Mouse (Mus musculus): Measurements from ENCODE around the gene Mettl7b. TPM values are rescaled to one million over a fixed set of nuclear protein-coding genes. Genes with fewer than 3 reads are reported as not detected.

The Mettl7b gene
- total RNA-seq (2014; rRNA removed; ENCODE audit: low replicate concordance), result not detected in 2 replicates
- not detected in 2 replicates for polyA plus RNA-seq (2015; fragmentation: Nextera tagmentation; extraction: Ambion mirVana)

- no peak within 1 kb of the TSS for H3K9ac ChIP-seq (replicated peaks; ENCODE audit: low read depth, low read length)
- TF ChIP-seq CTCF (IDR thresholded peaks at IDR 0.05; ENCODE audit: low read depth), result no peak
- no peak for TF ChIP-seq EP300 (IDR thresholded peaks at IDR 0.05; ENCODE audit: low read depth)
- DNase-seq (ENCODE audit: low spot score) (no peak), ATAC-seq (ENCODE audit: insufficient read depth, low read depth) (no peak)
- H3K27ac ChIP-seq (ENCODE audit: low read depth), result peak within 1 kb of the TSS; percentile 44; the same call in 1 of the 2 replicates
- H3K4me1 ChIP-seq (ENCODE audit: control insufficient read depth, insufficient read depth), result no peaks in the 10 kb centered on the region
- H3K4me2 ChIP-seq (ENCODE audit: low read depth, low read length), result no peak within 1 kb of the TSS
- no peaks in the 10 kb centered on the region for H3K27me3 ChIP-seq (ENCODE audit: control insufficient read depth, insufficient read depth, low read length)
- 64% methylated on average over 12 of the region's 12 CpGs for WGBS
- no peaks in the 10 kb centered on the region for H3K9me3 ChIP-seq (replicated peaks; ENCODE audit: control insufficient read depth, low read length)
- H3K36me3 ChIP-seq (replicated peaks; ENCODE audit: control insufficient read depth, insufficient read depth, low read length), result no peaks in the 10 kb centered on the region
- H3K4me3 ChIP-seq (ENCODE audit: low read depth, low read length), result no peak within 1 kb of the TSS
Observed at GRCm38 (mm10) chr10:128960590-128961584, at the start of gene Mettl7b. Gene Mettl7b, minus strand, starts transcription at chr10:128960988.

DNA sequence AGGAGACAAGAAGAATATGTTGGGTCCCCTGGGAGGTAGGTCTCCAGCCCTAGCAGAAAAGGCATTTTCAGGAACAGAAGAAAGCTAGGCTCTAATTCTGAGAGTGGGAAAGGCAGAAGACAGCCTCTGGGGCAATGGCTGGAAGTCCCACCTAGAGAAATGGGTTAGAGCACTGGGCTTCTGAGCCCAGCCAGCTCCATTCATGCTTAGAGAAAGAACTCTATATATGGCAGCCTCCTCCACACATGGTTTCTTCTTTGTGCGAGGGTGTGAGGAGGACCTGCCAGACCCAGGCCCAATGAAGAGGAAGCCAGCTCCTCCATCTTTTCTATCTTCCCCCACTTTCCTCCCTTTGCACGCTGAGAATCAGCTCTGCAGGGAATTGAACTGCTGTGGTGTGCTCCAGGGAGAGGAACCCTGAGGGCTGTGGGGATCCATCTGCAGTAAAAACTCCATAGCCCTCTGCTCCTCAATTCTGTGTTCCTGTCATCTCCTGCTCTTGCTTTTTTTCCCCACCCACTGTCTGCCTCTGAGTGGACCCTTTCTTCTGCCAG is 49.6 kb upstream of the Mettl7b start, which contains the start of gene Olfr763:
Gene Olfr763, plus strand, starts transcription at position 504 of the 554 bp plus-strand sequence.
- WGBS, result 78% methylated on average over 2 of the region's 2 CpGs
- ATAC-seq (ENCODE audit: insufficient read depth, low read depth) (no peak), DNase-seq (ENCODE audit: low spot score) (no peak)
- H3K4me1 ChIP-seq (ENCODE audit: control insufficient read depth, insufficient read depth), result no peaks in the 10 kb centered on the region
- H3K4me2 ChIP-seq (ENCODE audit: low read depth, low read length), result no peak within 1 kb of the TSS
- no peaks in the 10 kb centered on the region for H3K9me3 ChIP-seq (replicated peaks; ENCODE audit: control insufficient read depth, low read length)
- H3K4me3 ChIP-seq (ENCODE audit: low read depth, low read length), result no peak within 1 kb of the TSS
- no peaks in the 10 kb centered on the region for H3K36me3 ChIP-seq (replicated peaks; ENCODE audit: control insufficient read depth, insufficient read depth, low read length)
- TF ChIP-seq EP300 (IDR thresholded peaks at IDR 0.05; ENCODE audit: low read depth) (no peak), CTCF (IDR thresholded peaks at IDR 0.05; ENCODE audit: low read depth) (no peak)
- H3K27me3 ChIP-seq (ENCODE audit: control insufficient read depth, insufficient read depth, low read length), result no peaks in the 10 kb centered on the region
- no peak within 1 kb of the TSS for H3K27ac ChIP-seq (ENCODE audit: low read depth)
- H3K9ac ChIP-seq (replicated peaks; ENCODE audit: low read depth, low read length), result no peak within 1 kb of the TSS

- Histone ChIP-seq H3K27me3 (ENCODE audit: control insufficient read depth, insufficient read depth, low read length) (no peaks in the 10 kb centered on the region), H3K9me3 (replicated peaks; ENCODE audit: control insufficient read depth, low read length) (no peaks in the 10 kb centered on the region), H3K4me3 (ENCODE audit: low read depth, low read length) (no peak overlapping the region), H3K9ac (replicated peaks; ENCODE audit: low read depth, low read length) (no peak overlapping the region), H3K4me2 (ENCODE audit: low read depth, low read length) (no peak overlapping the region), H3K4me1 (ENCODE audit: control insufficient read depth, insufficient read depth) (no peaks in the 10 kb centered on the region), H3K36me3 (replicated peaks; ENCODE audit: control insufficient read depth, insufficient read depth, low read length) (no peaks in the 10 kb centered on the region), H3K27ac (ENCODE audit: low read depth) (no peak overlapping the region)
- WGBS, result 66% methylated on average over 14 of the region's 14 CpGs
- ATAC-seq (ENCODE audit: insufficient read depth, low read depth) (no peak), DNase-seq (ENCODE audit: low spot score) (no peak)
- TF ChIP-seq CTCF (IDR thresholded peaks at IDR 0.05; ENCODE audit: low read depth), result no peak
- TF ChIP-seq EP300 (IDR thresholded peaks at IDR 0.05; ENCODE audit: low read depth), result no peak
Observed at GRCm38 (mm10) chr10:129004032-129004920, 43.5 kb upstream of the Mettl7b start.

GRCm38 (mm10) chr10:128996523-128997040 is 35.8 kb upstream of the Mettl7b start:
- Histone ChIP-seq H3K9ac (replicated peaks; ENCODE audit: low read depth, low read length) (no peak overlapping the region), H3K27ac (ENCODE audit: low read depth) (no peak overlapping the region), H3K4me1 (ENCODE audit: control insufficient read depth, insufficient read depth) (no peaks in the 10 kb centered on the region), H3K4me3 (ENCODE audit: low read depth, low read length) (no peak overlapping the region), H3K9me3 (replicated peaks; ENCODE audit: control insufficient read depth, low read length) (no peaks in the 10 kb centered on the region), H3K36me3 (replicated peaks; ENCODE audit: control insufficient read depth, insufficient read depth, low read length) (no peaks in the 10 kb centered on the region), H3K4me2 (ENCODE audit: low read depth, low read length) (no peak overlapping the region), H3K27me3 (ENCODE audit: control insufficient read depth, insufficient read depth, low read length) (no peaks in the 10 kb centered on the region)
- TF ChIP-seq EP300 (IDR thresholded peaks at IDR 0.05; ENCODE audit: low read depth) (no peak), CTCF (IDR thresholded peaks at IDR 0.05; ENCODE audit: low read depth) (no peak)
- ATAC-seq (ENCODE audit: insufficient read depth, low read depth) (no peak), DNase-seq (ENCODE audit: low spot score) (no peak)
- WGBS, result 54% methylated on average over 4 of the region's 4 CpGs

GRCm38 (mm10) chr10:128995796-128996195 is 35.0 kb upstream of the Mettl7b start:
- no peaks in the 10 kb centered on the region for H3K27me3 ChIP-seq (ENCODE audit: control insufficient read depth, insufficient read depth, low read length)
- H3K9me3 ChIP-seq (replicated peaks; ENCODE audit: control insufficient read depth, low read length), result no peaks in the 10 kb centered on the region
- no peak overlapping the region for H3K9ac ChIP-seq (replicated peaks; ENCODE audit: low read depth, low read length)
- no peak overlapping the region for H3K4me2 ChIP-seq (ENCODE audit: low read depth, low read length)
- H3K27ac ChIP-seq (ENCODE audit: low read depth), result no peak overlapping the region
- H3K36me3 ChIP-seq (replicated peaks; ENCODE audit: control insufficient read depth, insufficient read depth, low read length), result no peaks in the 10 kb centered on the region
- H3K4me1 ChIP-seq (ENCODE audit: control insufficient read depth, insufficient read depth), result no peaks in the 10 kb centered on the region
- H3K4me3 ChIP-seq (ENCODE audit: low read depth, low read length), result no peak overlapping the region
- TF ChIP-seq EP300 (IDR thresholded peaks at IDR 0.05; ENCODE audit: low read depth) (no peak), CTCF (IDR thresholded peaks at IDR 0.05; ENCODE audit: low read depth) (no peak)
- DNase-seq (ENCODE audit: low spot score), result no peak
- WGBS, result 91% methylated on average over 1 of the region's 1 CpGs
- ATAC-seq (ENCODE audit: insufficient read depth, low read depth), result no peak
